Mouse (Mus musculus): ENCODE measurements at regions not wholly inside any gene's neighbourhood (a gene's known extent, or its start where the extent isn't known, plus 50 kb on each side); places are given as distances from the start of the nearest gene placed in this dataset.

DNA sequence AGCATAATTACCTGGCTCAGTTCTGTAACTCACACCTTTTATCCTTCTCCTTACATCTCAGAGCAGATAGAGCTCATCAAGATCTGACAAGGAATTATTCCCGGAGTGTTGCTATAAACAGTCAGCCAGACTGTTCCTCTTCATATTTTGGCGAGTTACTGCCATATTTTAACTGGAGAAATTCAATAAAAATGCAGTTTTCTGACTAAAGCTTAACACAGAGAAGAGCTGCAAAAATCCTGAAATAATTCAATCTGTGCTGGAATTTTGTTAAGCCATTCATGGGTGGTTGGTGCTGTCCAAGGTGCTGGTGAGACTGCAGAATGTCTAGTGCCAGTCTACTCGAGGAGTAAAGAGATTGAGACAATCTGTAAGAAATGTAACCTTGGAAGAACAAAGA, 512.6 kb downstream of the Tm4sf1 start:
- no peaks in the 10 kb centered on the region for H3K4me1 ChIP-seq (replicated peaks)
- H3K4me2 ChIP-seq = no peak overlapping the region
- H3K9me3 ChIP-seq (replicated peaks) = no peaks in the 10 kb centered on the region
- no peaks in the 10 kb centered on the region for H3K36me3 ChIP-seq (replicated peaks)
- H3K9ac ChIP-seq = no peak overlapping the region
- no peaks in the 10 kb centered on the region for H3K27me3 ChIP-seq
- ATAC-seq (ENCODE audit: insufficient read depth) = no peak
- 29% methylated on average over 3 of the region's 3 CpGs for WGBS (ENCODE audit: insufficient replicate concordance)
- H3K27ac ChIP-seq (replicated peaks) = no peak overlapping the region
- H3K4me3 ChIP-seq (replicated peaks) = no peak overlapping the region

DNA sequence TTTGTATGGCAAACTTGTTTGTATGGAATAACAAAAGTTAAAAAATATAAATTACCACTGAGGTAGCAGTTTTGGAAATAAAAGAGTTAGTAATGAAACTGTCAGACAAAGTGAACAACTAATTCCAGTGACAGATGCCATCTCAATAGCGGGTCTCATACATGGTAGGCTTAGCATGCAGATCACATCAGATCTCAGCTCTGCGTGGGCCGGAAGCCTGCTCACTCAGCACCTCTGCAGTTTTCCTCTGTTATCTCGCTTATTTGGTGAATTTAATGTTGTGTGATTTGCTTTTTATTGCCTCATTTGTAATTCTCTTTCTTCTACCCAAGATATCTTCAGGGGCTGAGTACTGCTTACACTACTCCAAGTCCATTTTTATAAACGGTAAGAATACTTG, 527.9 kb downstream of the Tm4sf1 start:
- no peak overlapping the region for H3K27ac ChIP-seq (replicated peaks)

DNA sequence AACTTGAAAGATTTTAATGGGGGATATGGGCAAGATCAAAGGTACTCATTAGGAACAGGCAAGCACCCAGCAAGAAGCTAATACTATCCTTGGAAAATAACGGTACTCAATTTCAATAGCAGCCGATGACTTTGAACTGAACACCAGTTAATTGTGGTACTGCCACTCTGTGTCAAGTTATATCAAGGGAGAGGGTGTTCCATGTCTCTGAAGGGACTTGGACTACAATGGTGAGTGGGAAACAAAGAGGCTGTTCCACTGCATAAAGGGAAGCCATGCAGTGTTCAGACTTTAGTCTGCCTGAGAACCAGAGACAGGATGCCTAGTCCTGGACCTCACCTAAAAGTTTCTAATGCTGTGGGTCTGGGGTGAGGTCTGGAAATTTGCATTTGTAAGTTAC, 531.6 kb downstream of the Tm4sf1 start:
- Histone ChIP-seq H3K27me3 (no peaks in the 10 kb centered on the region), H3K4me3 (replicated peaks) (no peak overlapping the region), H3K27ac (replicated peaks) (no peak overlapping the region), H3K9me3 (replicated peaks) (no peaks in the 10 kb centered on the region), H3K36me3 (replicated peaks) (no peaks in the 10 kb centered on the region), H3K4me1 (replicated peaks) (no peaks in the 10 kb centered on the region), H3K4me2 (no peak overlapping the region), H3K9ac (no peak overlapping the region)
- 74% methylated on average over 2 of the region's 2 CpGs for WGBS (ENCODE audit: insufficient replicate concordance)
- ATAC-seq (ENCODE audit: insufficient read depth) = no peak

More for the DNA sequence above, 527.9 kb downstream of the Tm4sf1 start:
- Histone ChIP-seq H3K4me3 (replicated peaks) (no peak overlapping the region), H3K4me1 (replicated peaks) (no peaks in the 10 kb centered on the region), H3K27me3 (no peaks in the 10 kb centered on the region), H3K36me3 (replicated peaks) (no peaks in the 10 kb centered on the region), H3K4me2 (no peak overlapping the region), H3K9ac (no peak overlapping the region), H3K9me3 (replicated peaks) (no peaks in the 10 kb centered on the region)
- WGBS (ENCODE audit: insufficient replicate concordance) = 63% methylated on average over 5 of the region's 5 CpGs
- no peak for ATAC-seq (ENCODE audit: insufficient read depth)

DNA sequence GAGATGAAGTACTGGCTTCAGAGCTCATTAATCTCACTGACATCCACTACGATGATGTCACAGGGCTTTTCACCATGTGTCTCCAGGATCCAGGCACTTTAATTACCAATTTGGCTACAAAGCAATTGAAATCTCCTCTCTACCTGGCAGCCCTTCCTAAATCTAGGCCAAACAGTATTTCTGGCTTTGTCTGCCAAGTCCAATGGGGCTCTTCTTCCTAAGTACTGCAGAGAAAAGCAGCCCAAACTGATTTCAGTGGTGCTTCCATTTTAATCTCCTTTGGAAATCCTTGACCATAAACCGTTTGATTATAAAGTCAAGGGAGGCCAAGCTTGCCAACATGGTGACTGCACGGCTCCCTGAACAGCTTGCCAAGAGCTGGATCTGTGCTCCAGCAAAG, 534.7 kb downstream of the Tm4sf1 start:
- no peak overlapping the region for H3K4me3 ChIP-seq (replicated peaks)
- no peaks in the 10 kb centered on the region for H3K27me3 ChIP-seq
- no peak overlapping the region for H3K27ac ChIP-seq (replicated peaks)
- H3K4me2 ChIP-seq = no peak overlapping the region
- no peak overlapping the region for H3K9ac ChIP-seq
- WGBS (ENCODE audit: insufficient replicate concordance) = 64% methylated on average over 3 of the region's 3 CpGs
- no peaks in the 10 kb centered on the region for H3K4me1 ChIP-seq (replicated peaks)
- no peaks in the 10 kb centered on the region for H3K36me3 ChIP-seq (replicated peaks)
- no peaks in the 10 kb centered on the region for H3K9me3 ChIP-seq (replicated peaks)
- ATAC-seq (ENCODE audit: insufficient read depth) = no peak

DNA sequence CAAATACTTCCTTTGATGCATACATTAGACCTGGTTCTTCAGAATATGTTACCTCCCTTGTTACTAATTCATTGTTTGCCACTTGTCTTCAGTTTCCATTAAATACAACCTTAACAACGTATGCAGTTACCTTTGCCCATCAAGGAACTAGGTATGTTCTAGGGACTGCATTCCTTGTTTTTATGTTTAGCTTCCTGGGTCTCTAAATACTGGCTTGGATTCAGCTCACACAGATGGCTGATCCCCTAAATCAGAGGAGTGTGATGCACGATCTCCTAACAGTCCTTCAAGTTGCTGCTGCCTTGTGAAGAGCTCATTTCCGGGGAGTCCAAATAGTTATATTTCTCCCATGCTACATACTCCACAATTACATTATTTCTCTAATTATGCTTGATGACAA, 537.5 kb downstream of the Tm4sf1 start:
- Histone ChIP-seq H3K27ac (replicated peaks) (no peak overlapping the region), H3K4me2 (no peak overlapping the region), H3K4me1 (replicated peaks) (no peaks in the 10 kb centered on the region), H3K9ac (no peak overlapping the region), H3K9me3 (replicated peaks) (no peaks in the 10 kb centered on the region), H3K4me3 (replicated peaks) (no peak overlapping the region), H3K27me3 (no peaks in the 10 kb centered on the region), H3K36me3 (replicated peaks) (no peaks in the 10 kb centered on the region)
- ATAC-seq (ENCODE audit: insufficient read depth) = no peak
- WGBS (ENCODE audit: insufficient replicate concordance) = 61% methylated on average over 3 of the region's 3 CpGs

DNA sequence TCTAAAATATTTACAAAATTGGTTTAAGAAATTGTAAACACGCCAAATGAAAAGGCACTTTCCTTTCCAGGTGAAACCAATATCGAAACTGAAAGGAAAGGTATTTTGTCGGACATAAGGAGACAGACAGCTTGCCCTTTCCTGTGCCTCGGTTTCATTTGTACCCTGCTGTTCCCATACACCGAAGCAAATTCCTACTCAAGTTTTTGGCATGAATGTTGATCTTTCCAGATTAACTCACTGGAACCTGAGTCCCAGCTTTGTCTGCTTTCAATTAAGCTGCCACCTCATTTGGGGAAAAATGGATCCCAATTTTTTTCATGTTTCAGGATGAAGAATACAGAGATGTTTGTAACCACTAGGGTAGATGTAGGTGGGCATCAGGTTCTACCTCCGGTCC, 537.9 kb downstream of the Tm4sf1 start:
- no peak for ATAC-seq (ENCODE audit: insufficient read depth)
- 63% methylated on average over 6 of the region's 6 CpGs for WGBS (ENCODE audit: insufficient replicate concordance)
- H3K36me3 ChIP-seq (replicated peaks) = no peaks in the 10 kb centered on the region

DNA sequence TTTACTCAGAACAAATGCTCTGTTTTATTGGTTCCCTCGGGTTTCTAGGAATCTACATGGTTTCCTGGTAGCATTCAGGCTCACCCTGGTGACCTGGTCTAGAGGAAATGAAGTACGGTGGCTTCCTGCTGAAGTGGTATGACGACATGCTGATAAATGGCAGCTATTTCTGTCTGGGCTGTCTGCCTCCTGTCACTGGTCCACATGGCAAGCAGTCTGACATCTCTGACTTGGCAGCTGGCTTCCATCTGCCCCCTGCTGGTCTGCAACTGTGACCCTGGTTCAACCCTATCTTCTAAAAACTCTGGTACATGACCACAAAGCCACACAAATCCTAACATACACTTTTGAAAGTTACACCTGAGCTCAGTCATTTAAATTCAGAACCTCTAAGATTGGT, 548.1 kb downstream of the Tm4sf1 start:
- H3K4me1 ChIP-seq (replicated peaks) = no peaks in the 10 kb centered on the region
- ATAC-seq (ENCODE audit: insufficient read depth) = no peak
- no peaks in the 10 kb centered on the region for H3K27me3 ChIP-seq
- H3K36me3 ChIP-seq (replicated peaks) = no peaks in the 10 kb centered on the region
- H3K4me3 ChIP-seq (replicated peaks) = no peak overlapping the region
- WGBS (ENCODE audit: insufficient replicate concordance) = 11% methylated on average over 3 of the region's 3 CpGs
- H3K4me2 ChIP-seq = no peak overlapping the region
- H3K9me3 ChIP-seq (replicated peaks) = no peaks in the 10 kb centered on the region
- H3K9ac ChIP-seq = no peak overlapping the region
- H3K27ac ChIP-seq (replicated peaks) = no peak overlapping the region

More for the DNA sequence above, 537.9 kb downstream of the Tm4sf1 start:
- no peaks in the 10 kb centered on the region for H3K27me3 ChIP-seq
- no peaks in the 10 kb centered on the region for H3K4me1 ChIP-seq (replicated peaks)
- H3K27ac ChIP-seq (replicated peaks) = no peak overlapping the region
- no peak overlapping the region for H3K9ac ChIP-seq
- H3K4me2 ChIP-seq = no peak overlapping the region
- H3K9me3 ChIP-seq (replicated peaks) = no peaks in the 10 kb centered on the region
- no peak overlapping the region for H3K4me3 ChIP-seq (replicated peaks)

DNA sequence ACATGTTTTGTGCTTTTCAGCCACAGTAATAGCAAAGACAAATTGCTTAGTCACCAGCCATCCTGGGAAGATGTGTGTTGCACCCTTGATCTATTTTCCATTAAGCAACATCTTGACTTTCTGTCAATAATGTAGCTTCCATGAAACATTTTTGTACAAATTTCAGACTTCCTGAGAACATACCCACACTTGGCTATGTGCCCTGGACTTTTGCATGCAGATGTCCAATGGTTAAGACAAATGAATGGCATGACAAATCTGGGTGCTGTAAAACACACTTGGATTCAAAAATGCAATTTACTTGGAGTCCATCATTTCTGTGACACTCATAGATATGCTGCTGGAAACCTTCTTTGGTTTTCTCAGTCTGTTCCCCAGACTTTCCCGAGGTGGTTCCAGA, 549.9 kb downstream of the Tm4sf1 start:
- ATAC-seq (ENCODE audit: insufficient read depth) = no peak
- H3K9ac ChIP-seq = no peak overlapping the region

DNA sequence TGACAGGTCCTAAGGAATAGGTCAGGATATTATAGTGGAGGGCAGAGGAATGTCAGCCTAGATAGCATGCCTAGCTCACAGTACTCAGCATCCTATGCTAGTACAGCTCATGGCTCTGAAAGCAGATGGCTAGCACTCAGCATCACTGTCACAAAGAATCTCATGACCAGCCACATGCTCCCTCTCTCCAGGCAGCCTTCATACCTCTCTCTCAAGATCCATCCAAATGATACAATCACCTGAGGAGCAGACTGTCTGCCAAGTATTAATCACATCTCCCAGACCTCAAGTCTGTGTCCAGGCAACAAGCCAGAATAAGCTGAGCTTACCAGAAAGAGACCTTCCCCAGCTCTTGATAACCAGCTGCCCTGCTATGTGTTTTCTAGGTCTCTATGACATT, 557.4 kb upstream of the Nbea start:
- Histone ChIP-seq H3K9me3 (replicated peaks) (no peaks in the 10 kb centered on the region), H3K27me3 (no peaks in the 10 kb centered on the region), H3K4me1 (replicated peaks) (no peaks in the 10 kb centered on the region), H3K4me3 (replicated peaks) (no peak overlapping the region), H3K9ac (no peak overlapping the region), H3K4me2 (no peak overlapping the region), H3K27ac (replicated peaks) (no peak overlapping the region), H3K36me3 (replicated peaks) (no peaks in the 10 kb centered on the region)
- ATAC-seq (ENCODE audit: insufficient read depth) = no peak

More for the DNA sequence above, 549.9 kb downstream of the Tm4sf1 start:
- H3K4me1 ChIP-seq (replicated peaks) = no peaks in the 10 kb centered on the region
- no peaks in the 10 kb centered on the region for H3K36me3 ChIP-seq (replicated peaks)
- WGBS (ENCODE audit: insufficient replicate concordance) = 50% methylated on average over 1 of the region's 1 CpGs
- H3K27me3 ChIP-seq = no peaks in the 10 kb centered on the region
- no peak overlapping the region for H3K4me3 ChIP-seq (replicated peaks)
- no peak overlapping the region for H3K4me2 ChIP-seq
- no peak overlapping the region for H3K27ac ChIP-seq (replicated peaks)
- H3K9me3 ChIP-seq (replicated peaks) = no peaks in the 10 kb centered on the region

DNA sequence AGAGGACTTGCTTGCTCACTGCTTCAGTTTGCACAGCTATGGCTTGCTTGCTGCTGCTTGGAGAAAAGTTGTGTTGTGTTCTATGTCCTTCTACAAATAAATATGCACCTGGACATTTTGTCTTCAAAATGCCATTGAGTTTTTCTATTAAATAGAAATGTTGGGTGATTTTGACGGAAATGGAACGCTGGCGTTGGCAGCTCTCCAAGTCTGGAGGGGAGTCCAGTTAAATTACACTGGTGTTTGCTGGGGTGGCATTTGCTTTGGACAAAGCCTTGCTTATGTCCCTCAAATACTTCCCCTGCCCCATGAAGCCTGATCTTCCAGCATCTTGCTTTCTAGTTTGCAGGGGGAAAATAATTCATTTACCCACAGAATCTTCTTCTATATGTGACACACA, 556.0 kb upstream of the Nbea start:
- WGBS (ENCODE audit: insufficient replicate concordance) = 76% methylated on average over 3 of the region's 3 CpGs

DNA sequence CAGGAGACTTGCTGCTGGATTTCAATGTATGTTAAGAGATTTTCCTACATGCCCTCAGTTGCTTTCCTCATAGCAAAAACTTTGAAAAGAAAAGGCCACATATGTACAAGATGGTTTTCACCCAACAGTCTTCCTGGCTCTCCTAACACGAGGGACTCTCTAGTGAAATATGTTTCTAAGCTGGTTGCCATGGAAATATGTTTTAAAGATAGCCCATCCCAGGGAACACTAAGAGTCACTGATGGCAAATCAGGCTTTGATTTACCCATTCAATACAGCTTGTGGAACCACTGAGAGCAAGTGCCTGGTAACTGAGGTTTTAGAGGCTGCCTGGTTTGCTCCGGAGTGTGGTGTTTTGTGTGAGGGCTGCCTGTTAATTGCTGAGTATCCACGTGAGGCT, 547.3 kb upstream of the Nbea start:
- H3K4me3 ChIP-seq (replicated peaks) = no peak overlapping the region
- H3K4me2 ChIP-seq = no peak overlapping the region
- 45% methylated on average over 3 of the region's 3 CpGs for WGBS (ENCODE audit: insufficient replicate concordance)
- H3K36me3 ChIP-seq (replicated peaks) = no peaks in the 10 kb centered on the region
- H3K4me1 ChIP-seq (replicated peaks) = no peaks in the 10 kb centered on the region
- H3K27ac ChIP-seq (replicated peaks) = no peak overlapping the region
- no peak overlapping the region for H3K9ac ChIP-seq
- no peaks in the 10 kb centered on the region for H3K9me3 ChIP-seq (replicated peaks)
- ATAC-seq (ENCODE audit: insufficient read depth) = no peak
- no peaks in the 10 kb centered on the region for H3K27me3 ChIP-seq

More for the DNA sequence above, 556.0 kb upstream of the Nbea start:
- Histone ChIP-seq H3K27me3 (no peaks in the 10 kb centered on the region), H3K4me3 (replicated peaks) (no peak overlapping the region), H3K36me3 (replicated peaks) (no peaks in the 10 kb centered on the region), H3K4me2 (no peak overlapping the region), H3K9me3 (replicated peaks) (no peaks in the 10 kb centered on the region), H3K27ac (replicated peaks) (no peak overlapping the region), H3K4me1 (replicated peaks) (no peaks in the 10 kb centered on the region), H3K9ac (no peak overlapping the region)
- no peak for ATAC-seq (ENCODE audit: insufficient read depth)

DNA sequence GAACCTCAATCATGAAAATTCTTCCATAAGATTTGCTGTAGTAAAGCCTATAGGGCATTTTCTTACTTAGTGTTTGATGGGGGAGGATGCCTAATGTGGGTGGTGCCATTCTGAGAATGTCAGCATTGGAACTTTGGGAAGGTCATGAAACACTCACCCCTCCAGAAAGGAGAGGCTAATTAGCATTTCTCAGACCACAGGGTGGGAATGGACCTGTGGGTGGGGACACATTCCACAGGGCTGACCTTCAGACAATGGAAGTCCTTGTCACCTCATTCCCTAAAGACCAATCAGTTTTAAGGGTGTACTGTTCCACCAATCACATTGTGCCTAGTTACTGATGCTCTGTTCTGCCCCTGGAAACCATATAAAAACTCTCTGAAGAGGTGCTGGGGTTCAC, 541.5 kb upstream of the Nbea start:
- no peak overlapping the region for H3K9ac ChIP-seq
- no peak overlapping the region for H3K4me3 ChIP-seq (replicated peaks)
- no peaks in the 10 kb centered on the region for H3K36me3 ChIP-seq (replicated peaks)
- no peaks in the 10 kb centered on the region for H3K9me3 ChIP-seq (replicated peaks)
- no peak overlapping the region for H3K27ac ChIP-seq (replicated peaks)
- no peak for ATAC-seq (ENCODE audit: insufficient read depth)
- H3K4me2 ChIP-seq = no peak overlapping the region
- no peaks in the 10 kb centered on the region for H3K27me3 ChIP-seq
- no peaks in the 10 kb centered on the region for H3K4me1 ChIP-seq (replicated peaks)

Measured in liver, embryonic 15.5 days (tissue).